ENCODE assay signal across 18 mouse cellular contexts in the genomic region with DNA sequence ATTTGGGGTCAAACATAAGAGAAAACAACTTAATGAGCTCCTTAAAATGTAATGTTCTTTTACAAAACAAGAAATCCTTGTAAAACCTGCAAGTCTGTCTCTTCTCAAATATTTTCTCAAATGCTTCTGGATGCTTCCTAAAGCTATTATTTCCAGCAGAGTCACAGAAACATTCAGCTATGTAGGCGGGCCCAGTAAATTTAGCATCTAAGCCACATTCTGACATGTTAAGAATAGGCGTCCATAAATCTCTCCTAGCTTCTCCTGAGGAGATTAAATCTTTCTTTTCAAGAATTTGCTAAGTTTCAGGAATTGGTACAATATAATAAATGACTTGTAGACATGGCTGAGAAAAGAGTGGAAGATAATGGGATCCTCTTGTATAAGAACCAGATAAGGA.
"Had no signal": no experiment of that assay in that cellular context is flagged by ENCODE, and none has a peak within 500 bp of the region (broad histone marks: within the 10 kb centered on the region; RNA-seq: fewer than 3 reads in every experiment).

No protein-coding gene starts in this region.

- DNase-seq: kidney, adult 18-20 months; kidney, postnatal 25 days; liver; liver, embryonic 13.5 days; liver, postnatal 0 days; lung, postnatal 14 days; right cerebral cortex, postnatal 4 days; spleen, adult 18-20 months; thymus, adult 2 months; thymus, postnatal 25 days had no signal

- H3K27ac ChIP-seq: intestine, embryonic 15.5 days; limb, embryonic 12.5 days; liver, embryonic 13.5 days; lung, embryonic 15.5 days; macrophage; midbrain, embryonic 13.5 days; neural tube, embryonic 15.5 days had no signal

- H3K4me3 ChIP-seq: intestine, embryonic 15.5 days; limb, embryonic 12.5 days; liver, embryonic 13.5 days; lung, embryonic 15.5 days; megakaryocyte, embryonic 14.5 days; midbrain, embryonic 13.5 days; myocyte; neural tube, embryonic 15.5 days had no signal
